Mouse (Mus musculus): ENCODE measurements at regions not wholly inside any gene's neighbourhood (a gene's known extent, or its start where the extent isn't known, plus 50 kb on each side); places are given as distances from the start of the nearest gene placed in this dataset.

GRCm38 (mm10) chr14:80083724-80084123, 99.8 kb downstream of the Olfm4 start:
- no peaks in the 10 kb centered on the region for H3K4me1 ChIP-seq (ENCODE audit: control insufficient read depth, insufficient read depth, low read length)
- WGBS = 25% methylated on average over 3 of the region's 3 CpGs
- TF ChIP-seq POLR2A (IDR thresholded peaks at IDR 0.05; ENCODE audit: insufficient read depth, low read depth, low read length) = no peak
- TF ChIP-seq CTCF (IDR thresholded peaks at IDR 0.05; ENCODE audit: insufficient read depth, low read depth, low read length) = no peak
- no peak overlapping the region for H3K4me3 ChIP-seq (ENCODE audit: insufficient read depth, low read depth, low read length)
- no peak overlapping the region for H3K27ac ChIP-seq (ENCODE audit: insufficient read depth, low read depth, low read length)

- Histone ChIP-seq H3K27ac (ENCODE audit: insufficient read depth, low read depth, low read length) (no peak overlapping the region), H3K4me1 (ENCODE audit: control insufficient read depth, insufficient read depth, low read length) (no peaks in the 10 kb centered on the region), H3K4me3 (ENCODE audit: insufficient read depth, low read depth, low read length) (no peak overlapping the region)
- TF ChIP-seq POLR2A (IDR thresholded peaks at IDR 0.05; ENCODE audit: insufficient read depth, low read depth, low read length) (no peak), CTCF (IDR thresholded peaks at IDR 0.05; ENCODE audit: insufficient read depth, low read depth, low read length) (no peak)
- WGBS = 62% methylated on average over 1 of the region's 1 CpGs
Measured at GRCm38 (mm10) chr14:80097238-80097637, 113.4 kb downstream of the Olfm4 start.

GRCm38 (mm10) chr14:80113115-80113687, 129.3 kb downstream of the Olfm4 start:
- Histone ChIP-seq H3K4me1 (ENCODE audit: control insufficient read depth, insufficient read depth, low read length) (no peaks in the 10 kb centered on the region), H3K4me3 (ENCODE audit: insufficient read depth, low read depth, low read length) (no peak overlapping the region), H3K27ac (ENCODE audit: insufficient read depth, low read depth, low read length) (no peak overlapping the region)
- TF ChIP-seq CTCF (IDR thresholded peaks at IDR 0.05; ENCODE audit: insufficient read depth, low read depth, low read length) (no peak), POLR2A (IDR thresholded peaks at IDR 0.05; ENCODE audit: insufficient read depth, low read depth, low read length) (no peak)
- WGBS = 74% methylated on average over 6 of the region's 6 CpGs

GRCm38 (mm10) chr14:80114326-80114725, 130.4 kb downstream of the Olfm4 start:
- TF ChIP-seq CTCF (IDR thresholded peaks at IDR 0.05; ENCODE audit: insufficient read depth, low read depth, low read length) (no peak), POLR2A (IDR thresholded peaks at IDR 0.05; ENCODE audit: insufficient read depth, low read depth, low read length) (no peak)
- Histone ChIP-seq H3K27ac (ENCODE audit: insufficient read depth, low read depth, low read length) (no peak overlapping the region), H3K4me3 (ENCODE audit: insufficient read depth, low read depth, low read length) (no peak overlapping the region), H3K4me1 (ENCODE audit: control insufficient read depth, insufficient read depth, low read length) (no peaks in the 10 kb centered on the region)

GRCm38 (mm10) chr14:80125156-80125555, 141.3 kb downstream of the Olfm4 start:
- Histone ChIP-seq H3K4me3 (ENCODE audit: insufficient read depth, low read depth, low read length) (no peak overlapping the region), H3K4me1 (ENCODE audit: control insufficient read depth, insufficient read depth, low read length) (no peaks in the 10 kb centered on the region), H3K27ac (ENCODE audit: insufficient read depth, low read depth, low read length) (no peak overlapping the region)
- WGBS = 90% methylated on average over 4 of the region's 4 CpGs
- TF ChIP-seq POLR2A (IDR thresholded peaks at IDR 0.05; ENCODE audit: insufficient read depth, low read depth, low read length) (no peak), CTCF (IDR thresholded peaks at IDR 0.05; ENCODE audit: insufficient read depth, low read depth, low read length) (no peak)

- 47% methylated on average over 2 of the region's 2 CpGs for WGBS
Measured at GRCm38 (mm10) chr14:80128181-80128580, 144.3 kb downstream of the Olfm4 start.

GRCm38 (mm10) chr14:80137541-80137940, 153.7 kb downstream of the Olfm4 start:
- Histone ChIP-seq H3K27ac (ENCODE audit: insufficient read depth, low read depth, low read length) (no peak overlapping the region), H3K4me3 (ENCODE audit: insufficient read depth, low read depth, low read length) (no peak overlapping the region), H3K4me1 (ENCODE audit: control insufficient read depth, insufficient read depth, low read length) (peaks cover 3% of the 10 kb centered on the region; the same call in 1 of the 2 replicates)
- no peak for TF ChIP-seq POLR2A (IDR thresholded peaks at IDR 0.05; ENCODE audit: insufficient read depth, low read depth, low read length)
- no peak for TF ChIP-seq CTCF (IDR thresholded peaks at IDR 0.05; ENCODE audit: insufficient read depth, low read depth, low read length)
- WGBS = 75% methylated on average over 5 of the region's 5 CpGs

More at GRCm38 (mm10) chr14:80128181-80128580, 144.3 kb downstream of the Olfm4 start:
- no peaks in the 10 kb centered on the region for H3K4me1 ChIP-seq (ENCODE audit: control insufficient read depth, insufficient read depth, low read length)
- TF ChIP-seq POLR2A (IDR thresholded peaks at IDR 0.05; ENCODE audit: insufficient read depth, low read depth, low read length) = no peak
- TF ChIP-seq CTCF (IDR thresholded peaks at IDR 0.05; ENCODE audit: insufficient read depth, low read depth, low read length) = no peak
- no peak overlapping the region for H3K27ac ChIP-seq (ENCODE audit: insufficient read depth, low read depth, low read length)
- H3K4me3 ChIP-seq (ENCODE audit: insufficient read depth, low read depth, low read length) = no peak overlapping the region

GRCm38 (mm10) chr14:80138991-80139791, 155.3 kb downstream of the Olfm4 start:
- H3K4me1 ChIP-seq (ENCODE audit: control insufficient read depth, insufficient read depth, low read length) = peaks cover 3% of the 10 kb centered on the region; the same call in 1 of the 2 replicates
- no peak overlapping the region for H3K27ac ChIP-seq (ENCODE audit: insufficient read depth, low read depth, low read length)
- TF ChIP-seq POLR2A (IDR thresholded peaks at IDR 0.05; ENCODE audit: insufficient read depth, low read depth, low read length) = no peak
- no peak for TF ChIP-seq CTCF (IDR thresholded peaks at IDR 0.05; ENCODE audit: insufficient read depth, low read depth, low read length)
- no peak overlapping the region for H3K4me3 ChIP-seq (ENCODE audit: insufficient read depth, low read depth, low read length)
- WGBS = 45% methylated on average over 6 of the region's 6 CpGs

- Histone ChIP-seq H3K27ac (ENCODE audit: insufficient read depth, low read depth, low read length) (no peak overlapping the region), H3K4me3 (ENCODE audit: insufficient read depth, low read depth, low read length) (no peak overlapping the region), H3K4me1 (ENCODE audit: control insufficient read depth, insufficient read depth, low read length) (no peaks in the 10 kb centered on the region)
- WGBS = 66% methylated on average over 6 of the region's 6 CpGs
- TF ChIP-seq CTCF (IDR thresholded peaks at IDR 0.05; ENCODE audit: insufficient read depth, low read depth, low read length) = no peak
- no peak for TF ChIP-seq POLR2A (IDR thresholded peaks at IDR 0.05; ENCODE audit: insufficient read depth, low read depth, low read length)
Measured at GRCm38 (mm10) chr14:80157002-80157401, 173.1 kb downstream of the Olfm4 start.

All from olfactory bulb, adult 2 months (tissue).